Mouse (Mus musculus) MEL (cell line): ENCODE results near the gene Trim50. TPM values are rescaled to one million over a fixed set of nuclear protein-coding genes. Genes with fewer than 3 reads are reported as not detected.
A peak's percentile ranks its signal among the peaks of the same experiment; 100 is the strongest.

Source experiments
- DNase-seq: peaks from one replicate; pipeline ENCODE4 v3.0.0; 2011; ENCODE audit warnings: low read depth, low spot score
- H3K27ac ChIP-seq: 2 replicates; pipeline ENCODE4 v1.5.1; 2012; ENCODE audit warnings: low read depth, mild to moderate bottlenecking, control low read depth, low read length, moderate library complexity; ENCODE audit not compliant: control insufficient read depth
- H3K27me3 ChIP-seq, 2 experiments: fragments of 150-350 bp in 1 of 2; sonication (generic) in 1 of 2; 2 replicates each; pipeline ENCODE4 v1.6.1; 2012; ENCODE audit warnings: low read length in 2 of 2, mild to moderate bottlenecking in 2 of 2, improper control_type of control experiment in 1 of 2, moderate library complexity in 1 of 2; ENCODE audit not compliant: insufficient read depth in 2 of 2, control insufficient read depth in 1 of 2
- H3K36me3 ChIP-seq, 2 experiments: 2 replicates each; pipeline ENCODE4 v1.6.1; 2012 to 2014; ENCODE audit warnings: low read length in 2 of 2, improper control_type of control experiment in 1 of 2, inconsistent platforms in 1 of 2, mild to moderate bottlenecking in 1 of 2; ENCODE audit not compliant: insufficient read depth in 2 of 2, control insufficient read depth in 1 of 2
- H3K4me1 ChIP-seq, 2 experiments: fragments of 150-350 bp in 1 of 2; sonication (generic) in 1 of 2; 2 replicates each; pipeline ENCODE4 v1.6.1; 2012; ENCODE audit warnings: low read length in 2 of 2, improper control_type of control experiment in 1 of 2, mild to moderate bottlenecking in 1 of 2; ENCODE audit not compliant: insufficient read depth in 2 of 2, control insufficient read depth in 1 of 2
- H3K4me3 ChIP-seq, 2 experiments: fragments of 150-350 bp in 1 of 2; sonication (generic) in 1 of 2; 2 replicates each; pipeline ENCODE4 v1.5.1; 2012; ENCODE audit warnings: low read depth in 2 of 2, low read length in 2 of 2, mild to moderate bottlenecking in 2 of 2, moderate library complexity in 2 of 2, control low read depth in 1 of 2, improper control_type of control experiment in 1 of 2; ENCODE audit not compliant: control insufficient read depth in 1 of 2, insufficient read depth in 1 of 2
- H3K79me2 ChIP-seq: 2 replicates; pipeline ENCODE4 v1.6.1; 2012; ENCODE audit warnings: mild to moderate bottlenecking, low read length, moderate library complexity; ENCODE audit not compliant: control insufficient read depth, poor library complexity, insufficient read depth
- H3K9ac ChIP-seq: 2 replicates; pipeline ENCODE4 v1.6.1; 2012; ENCODE audit warnings: low read depth, mild to moderate bottlenecking, control low read depth, low read length, moderate library complexity; ENCODE audit not compliant: control insufficient read depth, poor library complexity, severe bottlenecking
- H3K9me3 ChIP-seq: fragments of 150-350 bp; sonication (generic); replicated peaks from 2 replicates; pipeline ENCODE4 v1.6.1; 2012; ENCODE audit warnings: mild to moderate bottlenecking, low read length, improper control_type of control experiment, moderate library complexity; ENCODE audit not compliant: insufficient read depth
- CHD2 ChIP-seq: IDR thresholded peaks from 2 replicates; pipeline ENCODE4 v1.6.1; 2011; ENCODE audit warnings: low read length, improper control_type of control experiment
- CTCF ChIP-seq, 3 experiments: IDR thresholded peaks in 2 of 3; conservative IDR thresholded peaks in 1 of 3; 2 replicates each; pipeline ENCODE4 v1.5.1; 2011 to 2012; ENCODE audit warnings: low read length in 3 of 3, low read depth in 2 of 3, mild to moderate bottlenecking in 2 of 3, improper control_type of control experiment in 1 of 3, inconsistent platforms in 1 of 3, mixed read lengths in 1 of 3, moderate library complexity in 1 of 3; ENCODE audit not compliant: control insufficient read depth in 1 of 3, insufficient read depth in 1 of 3, poor library complexity in 1 of 3, severe bottlenecking in 1 of 3
- EP300 ChIP-seq, 2 experiments: IDR thresholded peaks; 2 replicates each; pipeline ENCODE4 v1.6.1; 2011; ENCODE audit warnings: improper control_type of control experiment in 2 of 2, low read length in 2 of 2, low read depth in 1 of 2, mild to moderate bottlenecking in 1 of 2
- JUND ChIP-seq: IDR thresholded peaks from 2 replicates; pipeline ENCODE4 v1.6.1; 2011; ENCODE audit warnings: low read depth, mild to moderate bottlenecking, improper control_type of control experiment, low read length
- KAT2A ChIP-seq: conservative IDR thresholded peaks from 2 replicates; pipeline ENCODE4 v1.6.1; 2012; ENCODE audit warnings: low read depth, low read length, improper control_type of control experiment, inconsistent platforms
- MXI1 ChIP-seq: IDR thresholded peaks from 2 replicates; pipeline ENCODE4 v1.6.1; 2011; ENCODE audit warnings: mild to moderate bottlenecking, low read depth, low read length, improper control_type of control experiment
- NRF1 ChIP-seq: IDR thresholded peaks from 2 replicates; pipeline ENCODE4 v1.6.1; 2014; ENCODE audit warnings: low read depth, mild to moderate bottlenecking, inconsistent platforms, low read length, improper control_type of control experiment, moderate library complexity; ENCODE audit not compliant: poor library complexity, insufficient read depth, severe bottlenecking
- POLR2A ChIP-seq, 2 experiments: IDR thresholded peaks; 2 replicates each; pipeline ENCODE4 v1.6.1; 2011 to 2012; ENCODE audit warnings: low read length in 2 of 2, mild to moderate bottlenecking in 2 of 2, control low read depth in 1 of 2, improper control_type of control experiment in 1 of 2, low read depth in 1 of 2, moderate library complexity in 1 of 2; ENCODE audit not compliant: control insufficient read depth in 1 of 2, insufficient read depth in 1 of 2, poor library complexity in 1 of 2
- POLR2AphosphoS2 ChIP-seq: IDR thresholded peaks from 2 replicates; pipeline ENCODE4 v1.6.1; 2011; ENCODE audit warnings: low read length, improper control_type of control experiment
- RAD21 ChIP-seq: IDR thresholded peaks from 2 replicates; pipeline ENCODE4 v1.6.1; 2011; ENCODE audit warnings: mild to moderate bottlenecking, low read depth, low read length, improper control_type of control experiment
- SMC3 ChIP-seq: IDR thresholded peaks from 2 replicates; pipeline ENCODE4 v1.6.1; 2011; ENCODE audit warnings: low read depth, low read length, improper control_type of control experiment
- TAL1 ChIP-seq: IDR thresholded peaks from 2 replicates; pipeline ENCODE4 v1.6.1; 2012; ENCODE audit warnings: mild to moderate bottlenecking, inconsistent platforms, low read length, moderate library complexity, mixed read lengths
- TBP ChIP-seq: IDR thresholded peaks from 2 replicates; pipeline ENCODE4 v1.8.0; 2011; ENCODE audit warnings: low read depth, low read length, improper control_type of control experiment
- TCF12 ChIP-seq: IDR thresholded peaks from 2 replicates; pipeline ENCODE4 v1.6.1; 2014; ENCODE audit warnings: low read depth, mild to moderate bottlenecking, inconsistent platforms, low read length, improper control_type of control experiment, moderate library complexity
- UBTF ChIP-seq: IDR thresholded peaks from 2 replicates; pipeline ENCODE4 v1.6.1; 2012; ENCODE audit warnings: low read depth, mild to moderate bottlenecking, inconsistent platforms, low read length, improper control_type of control experiment, moderate library complexity, borderline replicate concordance; ENCODE audit not compliant: insufficient read depth
- ZC3H11A ChIP-seq: IDR thresholded peaks from 2 replicates; pipeline ENCODE4 v1.6.1; 2012; ENCODE audit warnings: low read depth, mild to moderate bottlenecking, inconsistent platforms, low read length, improper control_type of control experiment
- ZKSCAN1 ChIP-seq: IDR thresholded peaks from 2 replicates; pipeline ENCODE4 v1.6.1; 2012; ENCODE audit warnings: low read depth, mild to moderate bottlenecking, inconsistent platforms, low read length, improper control_type of control experiment, moderate library complexity
- ZMIZ1 ChIP-seq: IDR thresholded peaks from 2 replicates; pipeline ENCODE4 v1.6.1; 2012; ENCODE audit warnings: low read depth, mild to moderate bottlenecking, inconsistent platforms, low read length, improper control_type of control experiment, moderate library complexity
- ZNF384 ChIP-seq: IDR thresholded peaks from 2 replicates; pipeline ENCODE4 v1.6.1; 2012; ENCODE audit warnings: low read depth, mild to moderate bottlenecking, inconsistent platforms, low read length, improper control_type of control experiment
- polyA plus RNA-seq, 2 experiments: library from polyadenylated mRNA; stranded (reverse) in 1 of 2; unstranded in 1 of 2; fragments of >175 nt in 1 of 2; fragments of >200 nt in 1 of 2; gene quantifications; 2 replicates each; pipeline versions ENCODE4 v1.2.1 to v1.2.4; 2012; ENCODE audit warnings: low replicate concordance in 2 of 2, low read depth in 1 of 2; ENCODE audit not compliant: insufficient read length in 2 of 2, insufficient read depth in 1 of 2, missing spikeins in 1 of 2
- total RNA-seq: library from RNA; depleted of rRNA; stranded (reverse); fragments of 300-350 nt; gene quantifications from 2 replicates; pipeline ENCODE4 v1.2.3, GENCODE M21; 2012

Gene Trim50
- total and polyA plus RNA-seq, 3 experiments, result not detected

- peak overlapping the region; percentile 50; the same call in 1 of the 2 replicates for H3K9ac ChIP-seq
- peak; percentile 58 for DNase-seq
- no peaks in the 10 kb centered on the region for H3K79me2 ChIP-seq
These were observed 6.7 kb upstream of the Trim50 start for GRCm38 (mm10) chr5:135346430-135346829.

DNA sequence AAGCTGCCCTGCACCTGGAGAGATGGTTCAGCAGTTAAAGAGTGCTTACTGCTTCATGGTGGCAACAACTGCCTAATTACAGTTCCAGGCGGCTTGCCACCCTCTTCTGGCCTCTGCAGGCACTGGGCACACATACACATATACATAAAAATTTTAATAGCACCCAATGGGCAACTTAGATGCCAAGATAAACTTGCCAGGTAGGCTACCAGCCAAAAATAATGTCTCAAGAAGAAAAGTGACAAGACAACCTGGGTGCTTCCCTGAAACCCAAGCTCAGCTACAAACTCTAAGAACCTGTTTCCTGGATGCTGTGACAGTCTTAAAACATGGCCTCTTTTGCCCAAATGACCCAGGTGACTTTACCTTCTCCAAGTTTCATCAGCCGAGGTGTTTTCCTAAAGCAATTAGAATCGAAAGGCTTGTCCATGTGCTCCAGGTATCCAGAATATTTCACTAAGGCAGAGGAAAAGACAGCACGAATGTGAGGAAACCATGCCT is 5.5 kb upstream of the Trim50 start:
- no peak for DNase-seq
- H3K79me2 ChIP-seq, result no peaks in the 10 kb centered on the region
- no peak for TF ChIP-seq ZC3H11A
- no peak for TF ChIP-seq JUND
- TF ChIP-seq UBTF, result no peak
- no peak for TF ChIP-seq CHD2
- TF ChIP-seq TBP, result no peak
- no peak for TF ChIP-seq ZKSCAN1
- no peak for TF ChIP-seq TAL1
- no peak for TF ChIP-seq POLR2A (IDR thresholded peaks at IDR 0.05; ENCODE audit: control insufficient read depth in 1 of 2, insufficient read depth in 1 of 2, low read depth in 1 of 2, low read length in 2 of 2, poor library complexity in 1 of 2)
- TF ChIP-seq CTCF (IDR thresholded peaks at IDR 0.05 in 2 of 3, conservative IDR thresholded peaks at IDR 0.05 in 1 of 3; ENCODE audit: control insufficient read depth in 1 of 3, insufficient read depth in 1 of 3, low read depth in 2 of 3, low read length in 3 of 3, poor library complexity in 1 of 3, severe bottlenecking in 1 of 3), result no peak
- TF ChIP-seq POLR2AphosphoS2, result no peak
- TF ChIP-seq TCF12, result no peak
- no peak for TF ChIP-seq EP300 (IDR thresholded peaks at IDR 0.05; ENCODE audit: low read depth in 1 of 2, low read length in 2 of 2)
- TF ChIP-seq ZNF384, result no peak
- no peak overlapping the region for H3K27ac ChIP-seq
- H3K4me1 ChIP-seq, result peaks cover 5 to 6% of the 10 kb centered on the region in 2 experiments; a peak in 3 of 4 replicates
- H3K9me3 ChIP-seq, result no peaks in the 10 kb centered on the region
- peaks cover 0 to 6% of the 10 kb centered on the region in 2 experiments; a peak in 2 of 4 replicates for H3K27me3 ChIP-seq
- no peak overlapping the region for H3K9ac ChIP-seq
- no peak overlapping the region for H3K4me3 ChIP-seq
- no peaks in the 10 kb centered on the region; a peak in 1 of 4 replicates for H3K36me3 ChIP-seq

More at GRCm38 (mm10) chr5:135346430-135346829, 6.7 kb upstream of the Trim50 start:
- Histone ChIP-seq H3K27ac (no peak overlapping the region), H3K36me3 (no peaks in the 10 kb centered on the region; a peak in 1 of 4 replicates), H3K4me1 (peaks cover 5 to 6% of the 10 kb centered on the region in 2 experiments; a peak in 3 of 4 replicates), H3K4me3 (peak overlapping the region; percentile 42 to 64; a peak in 3 of 4 replicates), H3K9me3 (no peaks in the 10 kb centered on the region), H3K27me3 (peaks cover 0 to 3% of the 10 kb centered on the region in 2 experiments; a peak in 2 of 4 replicates)
- TF ChIP-seq MXI1 (no peak), ZMIZ1 (no peak), SMC3 (peak; percentile 36), CTCF (IDR thresholded peaks at IDR 0.05 in 2 of 3, conservative IDR thresholded peaks at IDR 0.05 in 1 of 3; ENCODE audit: control insufficient read depth in 1 of 3, insufficient read depth in 1 of 3, low read depth in 2 of 3, low read length in 3 of 3, poor library complexity in 1 of 3, severe bottlenecking in 1 of 3) (peak in 2 of 3 experiments; percentile 22 to 59; a peak in 2 of 6 replicates), KAT2A (no peak), RAD21 (peak; percentile 53), ZC3H11A (peak; percentile 25; the same call in 1 of the 2 replicates), NRF1 (no peak), UBTF (no peak), POLR2A (IDR thresholded peaks at IDR 0.05; ENCODE audit: control insufficient read depth in 1 of 2, insufficient read depth in 1 of 2, low read depth in 1 of 2, low read length in 2 of 2, poor library complexity in 1 of 2) (no peak), CHD2 (no peak)
